Mouse (Mus musculus) myocyte (in vitro differentiated cells): ENCODE results near the gene Rtl10.

ENCODE experiments used
- E2F4 ChIP-seq: IDR thresholded peaks from one replicate; pipeline ENCODE4 v1.6.1; 2011; ENCODE audit warnings: mild to moderate bottlenecking, control low read depth, moderate library complexity; ENCODE audit not compliant: insufficient read depth
- MAX ChIP-seq: IDR thresholded peaks from one replicate; pipeline ENCODE4 v1.6.1; 2011; ENCODE audit warnings: low read depth, mild to moderate bottlenecking, control low read depth
- MYOD1 ChIP-seq, 3 experiments: IDR thresholded peaks; one replicate each; pipeline ENCODE4 v1.6.1; 2011; ENCODE audit warnings: control low read depth in 2 of 3, low read depth in 2 of 3, mild to moderate bottlenecking in 2 of 3, moderate library complexity in 1 of 3; ENCODE audit not compliant: insufficient read length in 2 of 3, control insufficient read depth in 1 of 3
- MYOG ChIP-seq, 3 experiments: IDR thresholded peaks; one replicate each; pipeline ENCODE4 v1.6.1; 2011; ENCODE audit warnings: control low read depth in 2 of 3, low read depth in 2 of 3, mild to moderate bottlenecking in 2 of 3; ENCODE audit not compliant: insufficient read length in 2 of 3, control insufficient read depth in 1 of 3, insufficient read depth in 1 of 3
- POLR2A ChIP-seq: IDR thresholded peaks from one replicate; pipeline ENCODE4 v1.6.1; 2011; ENCODE audit warnings: low read depth, mild to moderate bottlenecking, control low read depth, moderate library complexity; ENCODE audit not compliant: insufficient read length
- POLR2AphosphoS2 ChIP-seq: IDR thresholded peaks from one replicate; pipeline ENCODE4 v1.6.1; 2011; ENCODE audit warnings: low read depth, control low read depth; ENCODE audit not compliant: insufficient read length
- REST ChIP-seq: IDR thresholded peaks from one replicate; pipeline ENCODE4 v1.6.1; 2011; ENCODE audit warnings: mild to moderate bottlenecking, control low read depth, moderate library complexity; ENCODE audit not compliant: insufficient read depth, insufficient read length

DNA sequence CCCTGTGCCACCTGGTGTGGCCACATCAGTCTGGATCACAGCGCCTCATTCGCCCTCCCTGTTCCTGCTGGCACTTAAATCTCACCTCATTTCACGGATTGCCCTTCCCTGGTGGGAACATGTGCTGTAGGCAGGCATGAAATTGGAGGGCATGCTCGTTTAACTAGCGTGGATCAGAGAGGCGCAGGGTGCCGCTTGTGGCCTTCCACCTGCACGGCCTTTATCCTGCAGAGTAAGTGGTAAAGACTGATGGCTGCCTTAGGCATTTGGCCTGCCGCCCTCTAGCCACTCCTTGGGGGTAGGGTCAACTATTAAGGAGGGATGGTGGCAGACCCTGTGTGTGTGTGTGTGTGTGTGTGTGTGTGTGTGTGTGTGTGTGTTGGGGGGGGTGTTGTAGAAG, 36.7 kb upstream of the Rtl10 start:
- TF ChIP-seq POLR2A (no peak), REST (no peak), MAX (no peak), MYOD1 (IDR thresholded peaks at IDR 0.05; ENCODE audit: control insufficient read depth in 1 of 3, insufficient read length in 2 of 3, low read depth in 2 of 3) (no peak), E2F4 (no peak), POLR2AphosphoS2 (no peak), MYOG (IDR thresholded peaks at IDR 0.05; ENCODE audit: control insufficient read depth in 1 of 3, insufficient read depth in 1 of 3, insufficient read length in 2 of 3, low read depth in 2 of 3) (no peak)
